Mouse (Mus musculus) natural killer cell, adult 2 months (primary cell): ENCODE results near the gene Olfr1349.
"Not testable (repeated sequence)": the region's sequence is repeated elsewhere in the genome, so short reads cannot be mapped to it uniquely, and the experiment has no call there.

Source experiments
- DNase-seq, 2 experiments: peaks; one replicate each; pipeline ENCODE4 v3.0.0; 2022; ENCODE audit warnings: low spot score in 2 of 2

The Olfr1349 gene

GRCm38 (mm10) chr7:6522850-6523249 is at the start of gene Olfr1349:
Gene Olfr1349, minus strand, starts transcription at chr7:6522950.
- DNase-seq: no peak

GRCm38 (mm10) chr7:6564541-6564940 is 41.8 kb upstream of the Olfr1349 start, which contains the start of gene Olfr1350:
Gene Olfr1350, plus strand, starts transcription at chr7:6564841.
- no peak for DNase-seq

DNA sequence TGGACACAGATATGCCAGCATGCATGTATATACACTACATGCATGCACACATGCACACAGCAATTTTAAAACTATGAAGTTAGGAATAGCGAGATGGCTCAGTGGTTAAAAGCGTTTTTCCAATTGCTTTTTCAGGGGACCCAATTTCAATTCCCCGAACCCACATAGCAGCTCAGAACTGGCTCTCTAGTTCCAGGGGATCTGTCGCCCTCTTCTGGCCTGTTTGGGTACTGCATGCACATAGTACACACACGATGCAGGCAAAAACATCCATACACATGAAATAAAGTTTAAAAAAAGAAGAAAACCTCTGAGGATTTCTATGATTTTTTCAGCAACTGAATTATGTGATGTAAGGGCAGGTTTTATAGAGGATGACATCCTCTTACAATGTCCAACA is 3.4 kb upstream of the Olfr1349 start:
- no peak for DNase-seq

GRCm38 (mm10) chr7:6525001-6525400 is 2.3 kb upstream of the Olfr1349 start:
- DNase-seq: no peak

DNA sequence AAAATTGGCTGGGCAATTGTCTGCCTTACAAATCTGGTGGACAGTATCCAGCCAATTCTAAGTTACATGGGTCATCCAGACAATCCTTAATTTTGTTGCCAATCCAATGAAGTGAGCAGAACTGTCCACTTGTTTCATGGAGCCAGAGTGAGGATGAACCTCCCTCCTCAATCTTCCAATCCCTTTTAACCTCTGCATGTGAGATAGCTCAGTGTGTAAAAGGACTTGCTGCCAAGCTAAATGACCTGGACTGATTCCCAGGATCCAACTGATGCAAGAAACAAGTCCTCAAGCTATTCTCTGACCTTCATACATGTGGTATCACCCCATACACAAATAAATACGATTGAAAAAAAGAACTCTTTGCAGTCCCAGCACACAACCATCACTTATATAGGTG is 1.1 kb downstream of the Olfr1349 start:
- no peak for DNase-seq

- DNase-seq: no peak
These were observed 14.1 kb downstream of the Olfr1349 start, which contains the start of gene Olfr1348 for GRCm38 (mm10) chr7:6508648-6509047. Gene Olfr1348, minus strand, starts transcription at chr7:6508748.

DNA sequence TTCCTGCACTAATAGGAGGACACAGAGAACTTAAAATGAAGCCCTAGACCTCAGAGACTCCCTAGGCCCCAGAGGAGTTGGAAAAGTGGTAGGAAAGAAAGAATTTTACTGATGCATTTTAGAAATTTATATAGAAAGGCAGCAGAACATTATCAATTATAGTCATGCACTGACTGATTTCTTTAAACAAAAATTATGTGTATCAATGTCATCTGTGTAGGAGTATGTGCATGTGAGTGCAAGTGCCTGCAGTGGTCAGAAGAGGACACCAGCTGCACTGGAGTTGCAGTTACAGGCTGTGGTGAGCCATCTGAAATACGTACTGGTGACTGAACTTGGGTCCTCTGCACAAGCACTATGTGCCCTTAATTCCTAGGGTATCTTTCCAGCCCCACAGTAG is 23.1 kb downstream of the Olfr1349 start, which contains the start of gene Olfr1347:
Gene Olfr1347 (minus strand): TSS at position 101 of the 400 bp plus-strand sequence.
- DNase-seq: no peak

DNA sequence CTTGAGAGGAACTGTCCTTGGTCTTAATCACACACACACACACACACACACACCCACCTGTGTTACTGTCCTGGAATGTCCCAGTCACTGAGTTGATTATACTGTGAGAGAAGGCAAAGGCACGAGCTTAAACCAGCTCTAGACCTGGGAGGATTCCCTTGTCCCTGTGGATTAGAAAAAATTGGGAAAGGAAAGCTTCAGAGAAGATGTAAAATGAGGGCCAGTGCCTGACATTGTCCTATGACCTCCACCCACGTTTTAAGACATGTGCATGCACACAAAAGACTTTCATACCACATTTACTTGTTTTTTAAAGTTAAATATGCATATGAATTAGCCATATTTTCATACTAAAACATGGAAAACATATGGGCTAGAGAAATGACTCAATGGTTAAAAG is 35.9 kb downstream of the Olfr1349 start, which contains the start of gene Olfr5:
Gene Olfr5 (minus strand): TSS at position 101 of the 400 bp plus-strand sequence.
- DNase-seq: no peak

- not testable (repeated sequence) for DNase-seq
These were observed 45.1 kb downstream of the Olfr1349 start for GRCm38 (mm10) chr7:6477633-6478032.

DNA sequence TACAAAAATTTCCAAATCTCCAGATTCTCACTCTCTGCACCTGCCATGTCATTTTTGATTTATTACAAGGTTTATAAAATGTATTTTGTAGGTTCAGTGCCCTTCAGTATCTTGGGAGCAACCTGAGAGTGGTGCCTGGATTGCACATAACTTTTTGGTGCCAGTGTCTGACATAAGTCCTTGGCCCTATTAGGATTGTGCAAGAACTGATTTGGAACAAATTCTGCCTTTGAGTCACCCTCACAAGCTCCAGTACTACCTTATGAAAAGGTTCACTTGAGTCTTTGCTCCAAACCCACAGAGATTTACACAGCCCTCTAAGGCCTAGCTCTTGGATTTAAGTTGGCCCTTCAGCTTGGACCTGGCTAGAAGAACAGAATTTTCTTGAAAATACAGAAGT is 55.8 kb downstream of the Olfr1349 start, which contains the start of gene Olfr1346:
Gene Olfr1346 (plus strand): TSS at position 151 of the 400 bp plus-strand sequence.
- DNase-seq: no peak
